In genomic region chr17:26849746-26850357, GRCm38 (mm10) we compare ENCODE assay signal across 9 mouse cellular contexts. TPM values are rescaled to one million over a fixed set of nuclear protein-coding genes. Genes with fewer than 3 reads are reported as not detected.
A peak's percentile ranks its signal among the peaks of the same experiment; 100 is the strongest.
DNase-seq lines count a peak whose midpoint lies in the region; ATAC-seq and TF ChIP-seq lines count a peak whose summit lies in the region.
"Had no signal": no experiment of that assay in that cellular context is flagged by ENCODE, and none has a peak within 500 bp of the region (broad histone marks: within the 10 kb centered on the region; RNA-seq: fewer than 3 reads in every experiment).

No protein-coding gene starts in this region.

- no peak overlapping the region for H3K9ac ChIP-seq in limb, embryonic 14.5 days (ENCODE audit: low read depth, low read length, severe bottlenecking)
- H3K9ac ChIP-seq in stomach, postnatal 0 days (ENCODE audit: low read length), result no peak overlapping the region

- intact Hi-C loops in heart, postnatal 36 days (cut with DNase I), result loop anchor here (1.0 to 2.0 kb wide), 2 partner anchors 10 to 19 kb away; no protein-coding TSS in a partner anchor

- peaks cover 84% of the 10 kb centered on the region for H3K27me3 ChIP-seq in E14TG2a.4 (ENCODE audit: insufficient read depth, low read length)
- H3K27me3 ChIP-seq in limb, embryonic 14.5 days (ENCODE audit: control insufficient read depth, insufficient read depth, low read length), result peaks cover 91% of the 10 kb centered on the region
- peaks cover 40% of the 10 kb centered on the region for H3K27me3 ChIP-seq in stomach, postnatal 0 days (ENCODE audit: control insufficient read depth, insufficient read depth, low read length)

- peak overlapping the region; percentile 69 for H3K4me3 ChIP-seq in E14TG2a.4 (replicated peaks; ENCODE audit: low read length)
- H3K4me3 ChIP-seq in bone marrow macrophage, adult 2 months (ENCODE audit: insufficient read depth, low read length), result peak overlapping the region; percentile 48
- H3K4me3 ChIP-seq in limb, embryonic 14.5 days (replicated peaks; ENCODE audit: low read length), result peak overlapping the region; percentile 23
- peak overlapping the region; percentile 33 for H3K4me3 ChIP-seq in stomach, postnatal 0 days (ENCODE audit: low read depth, low read length)

- H3K27ac ChIP-seq in bone marrow macrophage, adult 2 months (ENCODE audit: insufficient read depth, low read depth, low read length), result no peak overlapping the region
- no peak overlapping the region for H3K27ac ChIP-seq in limb, embryonic 14.5 days (replicated peaks; ENCODE audit: low read depth, low read length)
- H3K27ac ChIP-seq in stomach, postnatal 0 days (replicated peaks), result no peak overlapping the region

- peak; percentile 34 to 53 for DNase-seq in heart, postnatal 36 days
- no peak for DNase-seq in limb, embryonic 14.5 days (ENCODE audit: low spot score)
- no peak for DNase-seq in stomach, postnatal 0 days (ENCODE audit: low spot score)
- no peak for DNase-seq in thymus, postnatal 14 days
- no peak for DNase-seq in left cerebral cortex, adult 11 months (ENCODE audit: low spot score)
- no peak for DNase-seq in urinary bladder, postnatal 10 days (ENCODE audit: low spot score)

- no peak for TF ChIP-seq EP300 in stomach, postnatal 0 days (optimal IDR thresholded peaks at IDR 0.05)

- peak overlapping the region; percentile 40 for H3K4me2 ChIP-seq in limb, embryonic 14.5 days (replicated peaks; ENCODE audit: low read depth, low read length, severe bottlenecking)
- H3K4me2 ChIP-seq in stomach, postnatal 0 days (replicated peaks; ENCODE audit: low read depth), result peak overlapping the region; percentile 46

- no peak for ATAC-seq in limb, embryonic 14.5 days (ENCODE audit: low FRiP score, low read depth)
- no peak for ATAC-seq in stomach, postnatal 0 days (ENCODE audit: low FRiP score, low TSS enrichment)

- H3K9me3 ChIP-seq in E14TG2a.4 (ENCODE audit: low read length), result no peaks in the 10 kb centered on the region
- no peaks in the 10 kb centered on the region for H3K9me3 ChIP-seq in limb, embryonic 14.5 days (ENCODE audit: control insufficient read depth, low read length)
- no peaks in the 10 kb centered on the region for H3K9me3 ChIP-seq in stomach, postnatal 0 days (ENCODE audit: control insufficient read depth, low read length)

- no peaks in the 10 kb centered on the region for H3K36me3 ChIP-seq in E14TG2a.4 (ENCODE audit: insufficient read depth, low read length)
- no peaks in the 10 kb centered on the region for H3K36me3 ChIP-seq in limb, embryonic 14.5 days (ENCODE audit: control insufficient read depth, insufficient read depth, low read length)
- no peaks in the 10 kb centered on the region for H3K36me3 ChIP-seq in stomach, postnatal 0 days (ENCODE audit: control insufficient read depth, insufficient read depth, low read length)

- no peak for TF ChIP-seq POLR2A in bone marrow macrophage, adult 2 months (IDR thresholded peaks at IDR 0.05; ENCODE audit: borderline replicate concordance, low read depth, low read length)
- TF ChIP-seq POLR2A in limb, embryonic 14.5 days (IDR thresholded peaks at IDR 0.05; ENCODE audit: borderline replicate concordance, extremely low read depth, insufficient read depth, insufficient read length), result no peak

- WGBS in limb, embryonic 14.5 days, result under 1% methylated on average over 44 of the region's 44 CpGs
- WGBS in stomach, postnatal 0 days, result under 1% methylated on average over 44 of the region's 44 CpGs

- TF ChIP-seq CTCF in E14TG2a.4 (conservative IDR thresholded peaks at IDR 0.05; ENCODE audit: low read length), result no peak
- TF ChIP-seq CTCF in bone marrow macrophage, adult 2 months (IDR thresholded peaks at IDR 0.05; ENCODE audit: low read depth, low read length), result no peak
- no peak for TF ChIP-seq CTCF in stomach, postnatal 0 days (IDR thresholded peaks at IDR 0.05; ENCODE audit: low read depth)

- H3K4me1 ChIP-seq in E14TG2a.4 (replicated peaks; ENCODE audit: low read depth, low read length), result peaks cover 25% of the 10 kb centered on the region
- H3K4me1 ChIP-seq in bone marrow macrophage, adult 2 months (ENCODE audit: control insufficient read depth, insufficient read depth, low read length), result no peaks in the 10 kb centered on the region
- peaks cover 4% of the 10 kb centered on the region; the same call in 1 of the 2 replicates for H3K4me1 ChIP-seq in limb, embryonic 14.5 days (ENCODE audit: control insufficient read depth, insufficient read depth, low read length)
- no peaks in the 10 kb centered on the region for H3K4me1 ChIP-seq in stomach, postnatal 0 days (replicated peaks; ENCODE audit: control insufficient read depth, insufficient read depth)

RNA-seq across cellular contexts. Expression of gene Nkx2-5, which starts 5.0 kb away (rescaled TPM):
- not detected in 2 replicates for polyA plus RNA-seq in bone marrow macrophage, adult 2 months (2012; ENCODE audit: insufficient read depth, insufficient read length, missing spikeins)
- total RNA-seq in heart, postnatal 36 days (2021), result 10 to 100 TPM; 80.7 TPM
- 0.06 and 0.15 TPM in 2 replicates for polyA plus RNA-seq in limb, embryonic 14.5 days (2012; rRNA removed)
- not detected in 2 replicates for polyA plus RNA-seq in limb, embryonic 14.5 days (2014; fragmentation: Nextera tagmentation; extraction: Ambion mirVana)
- polyA plus RNA-seq in stomach, postnatal 0 days (2015; fragmentation: Nextera tagmentation; extraction: Ambion mirVana), result 0.17 and 0.91 TPM in 2 replicates
- polyA plus RNA-seq: brain, embryonic 14.5 days had no signal

Comparison
In these comparisons a context has a peak if more than half of its experiments do, and no peak if none do; other contexts are left out.
1. DNase-seq: peak in heart, postnatal 36 days (2 of 2); none in limb, embryonic 14.5 days (single experiment), stomach, postnatal 0 days (single experiment), thymus, postnatal 14 days (single experiment), left cerebral cortex, adult 11 months (single experiment) and urinary bladder, postnatal 10 days (single experiment).
2. Peak in every context shown above with its lines, with median percentiles within 50 percentile points of each other: H3K4me3 ChIP-seq.